Mouse (Mus musculus) ovary, postnatal 10 days (tissue): Measurements from ENCODE around the gene Slc34a1.
"Not testable (repeated sequence)": the region's sequence is repeated elsewhere in the genome, so short reads cannot be mapped to it uniquely, and the experiment has no call there.

Experiments
- DNase-seq: peaks from one replicate; pipeline ENCODE4 v3.0.0; 2022; ENCODE audit warnings: low spot score

Gene Slc34a1

GRCm38 (mm10) chr13:55404853-55405782, 7.1 kb downstream of the Slc34a1 start:
- DNase-seq = peak; percentile 41

- DNase-seq = no peak
Measured at GRCm38 (mm10) chr13:55405783-55406390, 7.9 kb downstream of the Slc34a1 start.

- no peak for DNase-seq
Measured at GRCm38 (mm10) chr13:55407341-55407740, 9.4 kb downstream of the Slc34a1 start.

- DNase-seq = no peak
Measured at GRCm38 (mm10) chr13:55408546-55409120, 10.6 kb downstream of the Slc34a1 start.

GRCm38 (mm10) chr13:55411826-55412225, 13.8 kb downstream of the Slc34a1 start:
- DNase-seq = no peak

- no peak for DNase-seq
Measured at GRCm38 (mm10) chr13:55412643-55413307, 14.8 kb downstream of the Slc34a1 start.

GRCm38 (mm10) chr13:55413333-55413732, 15.3 kb downstream of the Slc34a1 start:
- DNase-seq = no peak

GRCm38 (mm10) chr13:55414743-55415380, 16.9 kb downstream of the Slc34a1 start, which contains the start of gene Pfn3:
Gene Pfn3, minus strand, starts transcription at chr13:55415232.
- no peak for DNase-seq

GRCm38 (mm10) chr13:55418004-55418403, 20.0 kb downstream of the Slc34a1 start:
- peak; percentile 71 for DNase-seq

- no peak for DNase-seq
Measured at GRCm38 (mm10) chr13:55419142-55419541, 21.2 kb downstream of the Slc34a1 start.

- DNase-seq = no peak
Measured at GRCm38 (mm10) chr13:55420018-55420932, 22.3 kb downstream of the Slc34a1 start.

- DNase-seq = peak; percentile 34
Measured at GRCm38 (mm10) chr13:55420933-55421800, 23.2 kb downstream of the Slc34a1 start.

GRCm38 (mm10) chr13:55426613-55427012, 28.6 kb downstream of the Slc34a1 start, which contains the start of gene F12:
Gene F12, minus strand, starts transcription at chr13:55426793.
- DNase-seq = no peak

- no peak for DNase-seq
Measured at GRCm38 (mm10) chr13:55429226-55429888, 31.4 kb downstream of the Slc34a1 start.

- no peak for DNase-seq
Measured at GRCm38 (mm10) chr13:55430566-55430965, 32.6 kb downstream of the Slc34a1 start.

- no peak for DNase-seq
Measured at GRCm38 (mm10) chr13:55431889-55432685, 34.1 kb downstream of the Slc34a1 start.

GRCm38 (mm10) chr13:55437111-55437629, 39.2 kb downstream of the Slc34a1 start:
- DNase-seq = not testable (repeated sequence)

GRCm38 (mm10) chr13:55443799-55444285, 45.9 kb downstream of the Slc34a1 start:
- DNase-seq = no peak
